Mouse (Mus musculus): ENCODE measurements at regions not wholly inside any gene's neighbourhood (a gene's known extent, or its start where the extent isn't known, plus 50 kb on each side); places are given as distances from the start of the nearest gene placed in this dataset.

DNA sequence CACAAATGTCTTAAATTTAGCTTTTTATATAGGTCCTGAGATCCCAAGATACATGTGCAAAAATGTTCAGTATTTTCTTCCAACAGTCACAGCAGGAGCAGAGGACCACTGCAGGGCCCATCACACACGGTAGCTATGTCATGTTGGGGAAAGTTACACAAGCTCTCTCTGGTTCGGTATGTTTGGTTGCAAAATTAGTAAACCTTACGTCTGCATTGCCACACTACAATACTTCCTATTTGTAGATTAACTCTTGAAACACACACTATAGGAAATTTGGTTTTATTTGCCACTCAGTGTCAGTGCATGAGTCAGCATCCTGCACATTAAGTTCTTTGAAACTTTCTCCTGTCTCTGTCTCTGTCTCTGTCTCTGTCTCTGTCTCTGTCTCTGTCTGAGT lies 82.0 kb downstream of the Cth start:
- no peak for DNase-seq

DNA sequence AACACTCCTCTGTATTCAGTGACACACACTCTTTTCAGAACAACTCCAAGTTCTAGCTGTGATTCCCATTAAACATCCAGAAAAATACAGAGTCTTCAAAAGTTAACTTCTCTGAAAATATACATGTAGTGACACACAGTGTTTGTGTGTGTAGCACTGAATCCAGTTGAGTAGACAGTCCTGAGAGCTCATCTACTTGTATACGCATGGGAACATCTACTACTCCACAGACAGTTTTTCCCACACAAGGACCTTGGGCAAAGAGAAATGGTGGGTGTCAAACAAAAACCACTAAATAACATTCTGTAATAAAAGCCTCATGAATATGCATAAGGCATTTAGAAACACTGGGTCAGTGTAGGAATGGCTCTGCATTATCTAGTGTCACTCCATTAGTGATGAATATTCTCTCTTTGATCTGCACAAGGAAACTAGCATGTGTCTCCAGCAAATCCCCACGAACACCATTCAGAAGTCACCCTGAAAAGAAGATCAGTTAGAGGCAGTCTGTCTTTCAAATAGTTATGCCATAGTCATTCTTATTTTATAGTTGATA lies 83.6 kb downstream of the Cth start:
- no peak for DNase-seq

DNA sequence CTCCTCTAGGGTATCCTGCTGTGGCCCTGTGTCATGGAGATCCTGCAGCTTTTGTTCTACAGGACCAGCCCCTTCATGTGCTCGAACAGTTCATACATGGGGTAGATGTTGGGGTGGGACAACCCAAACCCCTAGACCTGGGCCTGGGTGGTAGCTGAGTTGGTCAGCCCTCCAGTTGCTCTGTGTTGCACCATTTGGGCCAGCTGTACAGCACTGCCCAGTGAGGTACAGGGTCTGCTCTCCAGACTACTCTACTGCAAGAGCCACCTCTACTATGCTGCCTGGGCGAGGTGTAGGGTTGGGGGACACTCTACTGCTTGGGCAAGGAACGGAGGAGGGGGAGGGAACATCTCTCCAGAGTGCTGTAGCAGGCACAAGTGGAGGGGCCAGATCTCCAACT lies 120.6 kb downstream of the Cth start:
- DNase-seq: no peak

DNA sequence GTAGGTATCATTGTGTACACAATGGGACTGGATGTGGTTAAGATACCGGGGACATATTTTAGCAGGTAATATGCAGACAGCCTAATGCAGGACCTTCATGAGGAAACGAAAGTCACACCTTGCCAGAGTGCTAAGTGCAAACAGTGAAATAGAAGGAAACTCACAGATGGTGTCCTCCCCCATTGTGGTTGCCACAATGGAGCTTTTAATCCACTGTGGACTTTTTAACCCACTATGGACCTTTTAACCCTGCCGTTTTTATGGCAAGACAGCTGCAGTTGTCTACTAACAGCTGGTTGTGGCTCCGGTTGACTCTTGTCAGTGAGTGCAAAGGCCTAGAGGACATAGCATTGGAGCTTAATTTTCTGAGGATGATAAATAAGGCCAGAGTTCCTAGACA lies 121.5 kb downstream of the Cth start:
- DNase-seq: no peak

DNA sequence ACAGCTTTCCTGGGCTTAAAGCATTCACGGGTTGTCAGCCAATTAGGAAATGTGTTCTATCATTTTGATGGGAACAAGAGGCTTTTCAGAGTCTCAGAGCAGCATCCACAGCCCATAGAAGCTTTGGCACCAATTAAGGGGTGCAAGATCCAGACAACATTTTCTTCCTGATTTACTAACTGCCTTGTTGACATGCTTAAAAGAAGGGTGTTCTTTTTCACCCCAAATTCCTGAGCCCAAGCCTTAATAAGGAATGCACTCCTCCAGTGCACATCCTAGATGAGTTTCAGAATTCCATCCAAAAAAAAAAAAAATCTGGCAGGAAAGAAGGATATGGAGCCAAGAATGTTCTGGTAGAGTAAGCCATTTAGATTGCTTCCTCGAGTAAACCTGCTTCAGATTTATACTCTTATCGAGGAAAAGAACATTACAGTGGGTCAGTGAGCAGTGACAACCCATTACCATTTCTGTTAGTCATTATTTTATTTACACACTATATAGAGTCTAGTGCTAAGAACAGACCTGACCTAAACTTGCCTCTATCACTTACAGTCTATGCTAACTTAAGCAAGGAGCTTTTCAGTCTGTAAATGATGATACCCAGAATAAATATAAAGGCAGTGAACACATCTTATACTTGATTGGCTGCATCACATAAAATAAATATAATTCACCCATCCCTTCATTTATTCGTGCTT lies 137.2 kb downstream of the Cth start:
- DNase-seq: no peak

DNA sequence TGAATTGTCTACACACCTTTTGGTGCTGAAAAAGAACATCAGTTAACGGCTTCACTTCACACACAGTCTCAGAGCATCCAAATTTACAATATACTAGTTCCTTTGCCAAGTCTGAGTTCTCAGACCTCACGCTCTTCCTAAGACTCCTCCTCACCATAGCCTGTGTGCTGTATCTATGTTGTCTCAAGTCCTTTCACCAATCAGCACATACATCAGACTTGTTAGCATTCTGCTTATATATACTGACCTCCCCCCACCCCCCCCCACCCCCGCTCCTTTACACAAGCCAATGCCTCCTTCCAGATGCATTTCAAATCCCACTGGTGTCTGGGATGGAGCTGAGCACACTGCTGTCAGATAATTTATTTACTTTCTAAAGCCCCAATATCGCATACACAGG lies 143.8 kb downstream of the Cth start:
- DNase-seq: no peak

DNA sequence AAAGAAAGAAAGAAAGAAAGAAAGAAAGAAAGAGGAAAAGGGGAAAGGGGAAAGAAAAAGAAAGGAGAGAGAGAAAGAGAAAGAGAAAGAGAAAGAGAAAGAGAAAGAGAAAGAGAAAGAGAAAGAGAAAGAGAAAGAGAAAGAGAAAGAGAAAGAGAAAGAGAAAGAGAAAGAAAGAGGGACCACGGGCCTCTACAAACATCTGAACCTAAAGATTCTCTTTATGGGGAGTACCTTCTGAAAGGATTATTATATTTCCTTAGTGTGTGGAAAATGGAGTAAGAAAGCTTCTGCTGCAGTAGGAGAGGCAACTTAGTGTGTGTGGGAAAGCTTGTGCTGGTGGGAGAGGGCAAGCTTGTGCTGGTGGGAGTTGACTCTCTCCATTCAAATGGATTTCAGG lies 147.1 kb downstream of the Cth start:
- DNase-seq: no peak

DNA sequence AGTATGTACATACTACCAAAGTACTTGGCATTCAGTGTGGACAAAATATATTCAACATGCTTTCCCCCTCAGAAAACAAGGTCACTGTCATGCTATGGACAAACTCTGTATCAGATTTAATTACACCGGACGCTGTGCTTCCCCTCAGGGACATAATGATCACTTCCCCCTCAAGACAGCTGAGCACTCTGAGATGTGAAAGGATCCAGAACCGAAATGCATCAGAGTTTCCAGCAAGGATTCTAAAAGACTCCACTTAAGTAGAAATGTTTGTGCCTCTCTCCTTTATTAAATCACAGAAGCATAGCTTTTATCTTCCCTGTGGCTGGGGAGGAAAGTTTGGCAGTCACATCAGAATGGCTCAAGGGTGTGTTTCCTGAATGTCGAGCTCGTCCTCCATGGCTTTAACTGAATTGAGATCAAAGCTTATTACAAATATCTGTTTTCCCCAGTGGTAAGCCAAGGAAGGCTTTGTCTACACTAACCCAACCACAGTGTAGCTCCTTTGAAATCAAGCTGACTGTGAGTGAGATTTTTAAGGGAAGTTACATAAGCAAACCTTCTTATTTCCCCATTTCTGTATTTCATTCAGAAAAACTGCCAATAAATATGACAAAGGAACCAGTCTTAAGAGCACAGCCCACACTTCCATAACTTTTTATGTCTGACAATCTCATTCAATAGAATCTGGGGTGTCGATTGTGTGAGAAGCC lies 161.2 kb downstream of the Cth start:
- no peak for DNase-seq

DNA sequence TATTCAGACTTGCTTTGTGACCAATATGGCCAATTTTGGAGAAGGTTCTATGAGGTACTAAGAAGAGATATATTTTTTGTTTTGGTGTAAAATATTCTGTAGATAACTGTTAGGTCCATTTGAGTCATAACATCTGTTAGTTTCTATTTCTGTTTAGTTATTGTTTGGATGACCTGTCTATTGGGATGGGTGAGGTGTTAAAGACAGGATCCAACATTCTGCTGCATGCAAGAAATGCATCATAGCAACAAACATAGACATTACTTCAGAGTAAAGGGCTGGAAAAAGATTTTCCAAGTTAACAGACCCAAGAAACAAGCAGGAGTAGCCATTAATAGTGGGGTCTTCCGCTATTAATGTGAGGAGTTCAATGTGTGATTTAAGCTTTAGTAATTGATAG lies 165.0 kb downstream of the Cth start:
- no peak for DNase-seq

DNA sequence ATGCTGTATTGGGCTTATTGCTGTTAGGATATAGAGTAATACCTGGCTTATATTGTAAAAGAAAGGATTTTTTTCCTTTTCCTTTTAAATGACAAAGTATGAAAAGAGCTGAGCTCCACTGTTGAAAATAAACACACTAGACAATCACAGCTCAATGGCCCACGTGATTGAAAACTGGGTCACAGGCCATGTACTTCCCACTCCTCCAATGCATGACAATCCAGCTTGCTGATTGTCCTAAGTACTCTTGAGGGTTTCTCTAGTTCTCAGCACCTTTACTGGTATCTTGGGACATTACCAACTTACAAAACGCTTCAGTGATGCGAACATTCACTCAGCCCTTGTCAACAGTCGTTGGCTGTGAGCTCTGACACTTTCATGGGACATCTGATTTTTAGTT lies 170.1 kb downstream of the Cth start:
- no peak for DNase-seq

DNA sequence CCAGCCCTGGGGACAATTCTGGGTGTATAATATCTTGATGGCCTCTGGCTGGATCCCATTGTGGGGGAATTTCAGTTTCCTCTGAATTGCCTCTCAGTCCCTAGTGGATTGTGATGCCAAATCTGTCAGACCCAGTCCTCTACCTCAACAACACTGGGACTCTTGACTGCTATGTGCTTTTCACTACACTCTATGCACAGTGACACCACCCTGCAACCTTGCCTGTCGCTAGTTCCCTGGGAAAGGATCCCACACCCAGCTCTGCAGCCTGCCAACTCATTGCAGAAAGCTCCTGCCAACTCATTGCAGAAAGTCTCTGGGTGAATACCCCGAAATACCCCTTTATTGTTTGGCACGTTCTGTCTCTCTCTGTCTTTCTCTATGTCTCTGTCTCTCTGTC lies 174.6 kb downstream of the Cth start:
- no peak for DNase-seq

DNA sequence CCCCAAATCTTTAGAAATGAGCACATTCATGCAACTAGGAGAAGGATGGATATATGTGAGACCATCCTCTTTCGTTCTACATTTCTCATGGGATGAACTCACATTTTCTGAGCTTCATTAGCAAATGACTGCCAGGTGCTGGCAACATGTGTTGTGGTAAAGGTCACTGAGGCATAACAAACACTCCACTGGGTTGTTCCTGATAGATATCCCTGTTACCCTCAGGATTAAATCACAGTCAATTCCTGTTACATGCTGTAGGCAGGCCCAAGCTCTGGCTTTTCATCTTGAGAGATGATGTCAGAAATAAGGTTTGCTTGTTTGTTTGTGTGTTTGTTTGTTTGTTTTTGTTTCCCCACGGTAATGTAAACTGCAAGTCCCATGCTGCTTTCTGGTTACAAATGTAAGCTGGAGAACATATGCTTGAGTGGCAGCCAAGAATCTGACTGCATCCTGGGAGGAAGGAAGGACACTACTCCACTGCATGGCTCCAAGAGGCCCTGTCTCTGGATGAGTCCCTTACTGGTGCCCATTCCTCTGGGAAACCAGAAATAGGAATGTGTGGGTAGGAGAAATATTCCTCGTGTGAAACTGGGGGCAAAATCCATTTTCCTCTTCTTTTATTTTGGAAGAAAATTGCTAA lies 176.4 kb downstream of the Cth start:
- no peak for DNase-seq

DNA sequence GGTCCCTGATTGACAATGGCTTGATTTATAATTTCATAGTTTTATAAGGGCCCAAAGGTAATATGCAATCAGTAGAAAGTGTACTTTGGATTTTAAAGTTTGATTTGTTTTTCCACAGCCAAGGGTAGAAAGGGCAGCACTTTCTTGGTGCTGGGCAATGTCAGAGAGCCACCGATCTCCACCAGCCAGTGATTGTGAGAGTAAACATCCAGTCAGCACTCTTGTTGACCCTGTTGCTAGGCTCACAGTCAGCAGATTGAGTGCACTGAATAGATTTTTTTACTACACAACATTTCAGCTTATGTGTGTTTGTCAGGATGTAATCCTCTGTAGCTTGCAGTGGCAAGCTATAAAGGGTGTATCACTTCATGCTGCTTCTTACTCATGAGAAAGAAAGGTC lies 176.3 kb downstream of the Ptger3 start:
- no peak for DNase-seq

DNA sequence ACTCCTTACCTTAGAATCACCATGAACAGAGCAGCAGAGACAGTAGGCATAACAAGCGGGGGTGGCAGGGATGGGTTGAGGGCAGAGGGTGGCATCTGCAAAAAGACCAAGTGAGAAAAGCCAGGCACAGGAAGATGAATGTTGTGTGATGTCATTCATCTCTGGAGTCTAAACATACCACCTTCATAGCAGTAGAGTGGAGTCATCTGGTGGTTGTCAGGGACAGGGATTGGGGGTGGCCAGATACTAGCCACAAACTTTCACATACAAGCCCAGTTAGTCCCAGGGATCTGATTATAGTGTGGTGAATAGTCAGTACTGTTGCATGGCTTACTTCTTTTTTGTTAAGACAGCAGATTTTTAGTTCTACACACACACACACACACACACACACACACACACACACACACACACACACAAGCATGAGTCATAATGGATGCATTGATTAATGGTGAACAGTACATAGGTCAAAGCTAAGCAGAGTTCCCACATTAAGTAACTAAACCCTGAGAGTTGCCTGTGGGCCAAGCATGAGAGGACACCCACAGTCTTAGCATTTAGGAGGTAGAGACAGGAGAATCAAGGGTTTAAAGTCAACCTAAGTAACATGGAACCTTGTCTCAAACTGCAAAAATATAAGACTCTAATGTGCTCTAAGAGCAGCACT lies 173.1 kb downstream of the Ptger3 start:
- no peak for DNase-seq

DNA sequence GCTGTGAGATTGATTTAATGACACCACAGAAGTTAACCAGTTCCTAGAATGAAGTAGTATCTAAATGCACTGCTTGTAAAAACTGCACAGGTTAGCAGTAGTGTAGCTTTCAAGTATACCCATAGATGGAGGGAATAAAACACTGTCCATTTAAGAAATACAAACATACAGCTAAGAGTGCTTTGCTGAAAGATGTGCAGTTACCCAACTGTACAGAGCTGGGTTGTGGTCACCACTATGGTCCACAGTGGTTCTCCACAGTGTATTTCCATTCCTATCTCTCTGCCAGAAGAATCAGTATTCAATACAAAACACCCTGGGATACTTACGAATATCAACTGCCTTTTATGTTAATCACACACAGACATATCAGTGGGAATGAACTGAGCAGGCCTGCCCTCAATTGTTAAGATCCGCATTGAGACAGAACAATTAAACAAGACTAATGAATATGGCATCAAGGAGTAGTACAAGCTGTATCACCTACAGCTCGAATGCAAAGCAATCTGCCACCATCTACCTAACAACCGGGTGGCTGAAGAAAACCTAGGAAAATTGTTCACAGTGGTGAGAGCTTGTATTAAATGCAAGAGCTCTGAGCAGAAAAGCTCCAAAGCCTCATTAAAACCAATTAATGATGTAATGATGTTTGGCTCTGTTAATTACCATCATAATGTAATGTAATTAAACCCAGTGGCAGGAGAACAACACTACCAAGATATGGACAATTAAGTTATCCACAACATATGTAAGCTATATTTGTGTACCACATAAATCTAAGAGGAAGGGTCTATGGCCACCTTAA lies 165.6 kb downstream of the Ptger3 start:
- DNase-seq: no peak

DNA sequence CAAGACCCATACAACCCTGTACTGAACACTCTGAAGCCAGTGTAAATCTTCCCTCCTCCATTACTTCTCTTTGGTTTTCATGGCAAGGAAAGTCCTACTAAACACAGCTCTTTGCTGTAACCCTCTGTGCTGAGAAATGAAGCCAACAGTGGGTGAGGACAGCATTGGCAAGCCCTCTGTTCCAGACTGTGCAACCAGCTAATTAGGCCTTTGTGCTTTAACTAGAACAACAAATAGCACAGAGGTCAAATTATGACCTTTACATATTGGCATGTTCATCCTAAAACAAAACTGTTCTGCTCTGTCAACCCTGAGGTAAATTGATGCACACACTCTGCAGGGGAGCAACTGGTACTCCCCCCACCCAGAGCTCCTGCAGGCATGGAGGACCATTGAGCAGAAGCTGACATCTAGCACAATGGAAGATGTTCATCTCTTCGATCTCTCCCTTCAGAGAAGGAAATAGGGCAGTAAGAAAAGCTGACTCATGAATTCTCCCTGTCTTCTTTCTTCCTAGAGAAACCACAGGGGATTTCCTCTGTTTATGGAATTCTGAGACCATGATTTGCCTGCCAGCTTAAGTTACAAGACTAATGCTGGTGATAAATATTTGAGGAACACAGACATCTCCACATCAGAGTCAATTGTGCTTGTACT lies 163.1 kb downstream of the Ptger3 start:
- DNase-seq: no peak

DNA sequence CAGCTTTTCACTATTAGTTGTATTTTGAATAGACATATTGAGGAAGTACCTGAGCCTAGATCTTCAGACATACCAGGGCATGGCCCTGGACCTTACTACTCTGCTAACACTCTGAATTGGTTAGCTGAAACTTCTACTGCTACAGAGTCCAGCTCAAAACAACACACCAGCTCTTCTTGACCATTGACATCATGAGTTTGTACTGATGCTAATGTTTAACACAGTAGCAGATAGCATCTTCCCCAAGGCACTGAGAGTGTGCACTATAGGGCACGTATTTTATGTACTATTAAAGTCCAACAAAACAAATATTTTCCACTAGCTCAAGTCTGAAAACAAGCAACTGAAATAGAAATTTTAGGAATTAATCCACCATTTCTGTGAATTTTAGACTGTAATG lies 157.8 kb downstream of the Ptger3 start:
- DNase-seq: no peak

DNA sequence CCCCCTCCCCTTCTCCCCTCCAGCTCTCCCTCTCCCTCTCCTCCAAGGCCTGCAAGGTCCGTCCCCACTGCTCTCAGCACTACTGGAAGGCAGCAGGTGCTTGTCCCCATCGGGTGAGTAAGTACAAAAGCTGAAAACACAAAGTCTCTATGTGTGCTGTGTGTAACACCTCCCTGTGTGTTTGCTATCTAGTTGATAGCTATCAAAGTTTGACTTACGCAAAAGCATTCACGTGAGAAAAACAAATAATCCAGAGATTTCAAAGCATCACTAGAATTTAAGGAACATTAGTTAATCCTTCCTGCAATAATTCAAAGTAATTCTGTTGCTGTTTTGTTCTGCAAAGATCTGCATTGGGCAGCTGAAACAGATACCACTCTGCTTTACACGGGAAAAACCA lies 156.5 kb downstream of the Ptger3 start:
- DNase-seq: no peak

DNA sequence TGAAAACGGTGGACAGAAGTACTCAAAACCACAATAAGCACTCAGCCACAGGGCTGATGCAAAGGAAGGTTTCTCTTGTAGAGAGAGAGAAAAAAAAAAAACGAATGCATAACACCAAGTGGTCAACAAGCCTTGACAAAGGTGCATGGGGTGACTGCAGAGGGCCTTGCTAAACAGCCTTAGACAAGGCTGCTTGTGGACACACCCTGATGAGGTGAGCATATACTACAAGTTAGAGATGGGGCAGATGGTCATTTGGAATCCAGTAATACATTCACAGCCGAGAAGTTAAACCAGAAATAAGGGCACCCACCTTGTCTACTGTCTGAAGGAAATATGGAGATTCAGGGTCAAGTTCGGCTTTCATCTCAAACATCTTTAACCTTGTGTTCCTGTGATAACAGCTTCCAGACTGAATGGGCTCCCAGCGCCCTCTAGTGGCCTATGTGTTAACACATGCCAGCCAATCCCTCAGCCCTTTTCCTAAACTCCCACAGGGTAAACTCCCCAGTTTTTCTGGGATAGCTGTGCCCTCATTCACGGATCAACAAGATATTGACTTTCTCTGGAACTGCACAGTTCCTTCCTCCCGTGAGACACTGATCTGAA lies 150.7 kb downstream of the Ptger3 start:
- DNase-seq: peak; percentile 56

DNA sequence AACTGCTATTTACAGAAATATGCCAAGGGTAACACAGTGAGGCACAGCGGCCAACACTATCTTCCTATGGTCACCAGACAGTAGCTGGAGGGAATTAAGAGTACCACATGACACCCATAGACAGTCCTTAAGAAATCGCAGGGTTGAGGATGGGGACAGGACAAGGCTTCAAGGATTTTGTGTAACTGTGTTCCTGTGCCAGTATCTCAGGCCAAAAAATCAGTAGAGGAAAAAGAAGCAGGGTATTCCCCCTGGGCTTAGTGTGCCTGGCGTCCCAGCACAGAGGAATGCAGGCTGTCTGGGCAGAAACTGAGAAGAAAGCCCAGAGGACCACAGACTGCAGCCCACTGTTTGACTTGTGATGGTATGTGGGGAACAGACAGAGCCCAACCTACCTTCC lies 147.3 kb downstream of the Ptger3 start:
- DNase-seq: no peak

DNA sequence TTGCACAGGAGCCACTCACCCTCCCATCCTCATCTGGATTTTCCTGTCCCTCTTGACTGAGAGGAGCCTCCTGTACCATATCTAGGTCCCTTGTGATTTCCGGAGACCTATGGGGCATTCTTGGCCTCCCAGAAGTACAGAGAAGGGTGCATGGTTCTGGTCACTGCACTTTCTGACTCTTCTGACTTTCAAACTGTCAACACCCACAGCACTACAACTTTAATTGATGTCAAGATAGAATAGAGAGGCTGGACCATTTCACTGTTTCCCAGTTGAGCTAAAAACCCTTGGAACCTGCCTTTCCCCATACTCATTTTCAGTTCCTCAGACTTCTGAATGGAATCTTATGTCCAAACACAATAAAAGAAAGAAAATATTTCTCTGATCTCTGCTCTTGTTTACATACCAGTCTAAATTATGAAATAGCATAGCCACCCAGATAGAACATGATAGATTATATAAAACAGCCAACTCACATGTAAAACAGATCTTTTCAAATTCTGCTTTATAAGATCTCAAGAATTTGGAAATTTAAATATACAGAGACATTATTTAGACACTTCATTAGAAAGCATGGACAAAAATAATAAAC lies 144.2 kb downstream of the Ptger3 start:
- DNase-seq: no peak
